Mouse (Mus musculus) kidney, embryonic 15.5 days (tissue): ENCODE data around the gene Pde10a. TPM values are rescaled to one million over a fixed set of nuclear protein-coding genes. Genes with fewer than 3 reads are reported as not detected.
A peak's percentile ranks its signal among the peaks of the same experiment; 100 is the strongest.

Experiments used
- ATAC-seq: fragments of 200-750 bp; cut with Nextera tagmentation; replicated peaks from 2 replicates; pipeline ENCODE4 v1.8.0; 2017; ENCODE audit warnings: moderate TSS enrichment; ENCODE audit not compliant: low FRiP score
- H3K27ac ChIP-seq: fragments of 300-500 bp; sonication (generic); 2 replicates; pipeline ENCODE4 v1.5.1; 2015; ENCODE audit warnings: mild to moderate bottlenecking, inconsistent platforms
- H3K27me3 ChIP-seq: fragments of 300-500 bp; sonication (generic); 2 replicates; pipeline ENCODE4 v1.6.1; 2015; ENCODE audit warnings: inconsistent platforms
- H3K36me3 ChIP-seq: fragments of 300-500 bp; sonication (generic); 2 replicates; pipeline ENCODE4 v1.6.1; 2015; ENCODE audit warnings: inconsistent platforms
- H3K4me1 ChIP-seq: fragments of 300-500 bp; sonication (generic); 2 replicates; pipeline ENCODE4 v1.6.1; 2015; ENCODE audit warnings: inconsistent platforms
- H3K4me2 ChIP-seq: fragments of 300-500 bp; sonication (generic); 2 replicates; pipeline ENCODE4 v1.6.1; 2015; ENCODE audit warnings: moderate library complexity, mild to moderate bottlenecking, inconsistent platforms
- H3K4me3 ChIP-seq: fragments of 300-500 bp; sonication (generic); replicated peaks from 2 replicates; pipeline ENCODE4 v1.5.1; 2015; ENCODE audit warnings: mild to moderate bottlenecking, inconsistent platforms
- H3K9ac ChIP-seq: fragments of 300-500 bp; sonication (generic); 2 replicates; pipeline ENCODE4 v1.6.1; 2015; ENCODE audit warnings: mild to moderate bottlenecking, inconsistent platforms
- H3K9me3 ChIP-seq: fragments of 300-500 bp; sonication (generic); replicated peaks from 2 replicates; pipeline ENCODE4 v1.6.1; 2016; ENCODE audit warnings: inconsistent platforms
- WGBS: fragments of 180-500 bp; shearing (Covaris S2); methylation state at CpG from one replicate; pipeline ENCODE4 v1.1.7; 2015; ENCODE audit warnings: mixed read lengths; 5-methylcytosine and 5-hydroxymethylcytosine counted together
- polyA plus RNA-seq: library from polyadenylated mRNA; unstranded; fragments of >200 nt; fragmentation: Nextera tagmentation; extraction: Ambion mirVana; gene quantifications from 2 replicates; pipeline ENCODE4 v1.2.1, GENCODE M21; 2015

Pde10a gene
- polyA plus RNA-seq, 1 experiment from 2014 or later, result 2.2 TPM

DNA sequence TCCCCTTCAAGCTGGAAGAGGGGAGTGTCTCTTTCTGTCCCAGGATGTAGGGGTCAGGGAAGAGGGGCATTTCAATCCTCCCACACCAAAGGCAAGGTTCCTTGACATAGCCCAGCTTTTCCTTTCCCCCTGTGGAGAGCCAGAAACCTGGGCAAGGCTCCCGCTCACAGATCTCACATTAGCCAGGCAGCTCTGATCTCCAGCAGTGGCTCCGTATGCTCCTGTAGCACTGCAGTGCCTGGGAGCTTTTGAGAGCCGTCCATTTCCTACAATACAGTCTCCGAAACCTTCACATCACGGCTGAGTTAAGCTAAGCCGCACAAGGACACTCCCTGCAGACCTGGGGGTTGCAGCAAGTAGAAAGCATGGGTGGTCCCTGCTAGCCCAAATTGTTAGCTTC, 29.0 kb downstream of the Pde10a start:
- WGBS, result 77% methylated on average over 6 of the region's 6 CpGs
- no peaks in the 10 kb centered on the region for H3K9me3 ChIP-seq
- no peaks in the 10 kb centered on the region for H3K36me3 ChIP-seq

DNA sequence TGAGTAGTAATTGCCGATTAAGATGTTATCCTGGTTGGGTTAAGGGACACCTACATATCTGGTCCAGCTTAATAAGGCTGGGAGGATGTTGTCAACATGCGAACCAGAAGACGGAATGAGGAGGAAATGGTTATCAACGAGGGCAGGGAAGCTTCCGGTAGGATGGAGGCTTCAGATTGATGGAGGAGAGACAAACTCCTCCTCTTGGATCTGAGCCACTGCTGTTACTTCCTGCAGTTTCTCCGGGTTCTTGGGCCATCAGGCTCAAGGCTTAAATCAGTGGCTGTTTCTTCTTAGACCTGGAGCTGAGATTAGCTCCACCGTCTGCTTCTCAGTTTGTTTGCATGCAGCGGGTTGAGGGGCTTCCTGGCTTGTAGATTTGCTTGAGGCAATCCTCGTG, 30.6 kb downstream of the Pde10a start:
- no peaks in the 10 kb centered on the region for H3K4me1 ChIP-seq
- no peaks in the 10 kb centered on the region for H3K9me3 ChIP-seq
- H3K36me3 ChIP-seq, result no peaks in the 10 kb centered on the region
- no peak overlapping the region for H3K9ac ChIP-seq
- no peak overlapping the region for H3K4me3 ChIP-seq
- no peak for ATAC-seq
- WGBS, result 77% methylated on average over 9 of the region's 9 CpGs
- H3K4me2 ChIP-seq, result no peak overlapping the region
- H3K27me3 ChIP-seq, result peaks cover 13% of the 10 kb centered on the region; the same call in 1 of the 2 replicates
- no peak overlapping the region for H3K27ac ChIP-seq

More for the DNA sequence above, 29.0 kb downstream of the Pde10a start:
- Histone ChIP-seq H3K4me2 (no peak overlapping the region), H3K27me3 (peaks cover 14% of the 10 kb centered on the region; the same call in 1 of the 2 replicates), H3K4me1 (no peaks in the 10 kb centered on the region), H3K27ac (no peak overlapping the region), H3K4me3 (no peak overlapping the region), H3K9ac (no peak overlapping the region)
- no peak for ATAC-seq

DNA sequence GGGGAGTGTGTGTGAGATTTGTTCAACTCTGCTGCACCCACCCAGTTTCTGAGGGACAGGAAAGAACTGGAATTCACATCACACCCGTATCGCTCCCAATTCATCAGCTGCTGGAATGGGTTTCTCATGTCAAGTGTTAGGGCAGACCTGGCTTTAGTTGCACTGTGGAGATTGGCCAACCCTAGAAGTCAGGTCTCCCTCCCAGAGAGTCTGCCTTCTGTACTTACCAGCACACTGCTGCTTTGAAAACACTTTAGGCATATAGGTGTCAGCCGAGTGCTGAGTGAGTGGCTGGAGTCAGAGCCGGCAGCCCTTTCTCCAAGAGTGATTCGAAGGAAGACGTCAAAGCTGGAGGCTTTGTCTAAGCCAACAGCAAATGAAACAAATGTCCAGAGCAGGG, 31.1 kb downstream of the Pde10a start:
- Histone ChIP-seq H3K36me3 (no peaks in the 10 kb centered on the region), H3K27ac (no peak overlapping the region), H3K9me3 (no peaks in the 10 kb centered on the region), H3K9ac (no peak overlapping the region), H3K27me3 (peaks cover 8% of the 10 kb centered on the region; the same call in 1 of the 2 replicates), H3K4me3 (no peak overlapping the region), H3K4me2 (no peak overlapping the region), H3K4me1 (no peaks in the 10 kb centered on the region)
- WGBS, result 71% methylated on average over 6 of the region's 6 CpGs
- no peak for ATAC-seq

DNA sequence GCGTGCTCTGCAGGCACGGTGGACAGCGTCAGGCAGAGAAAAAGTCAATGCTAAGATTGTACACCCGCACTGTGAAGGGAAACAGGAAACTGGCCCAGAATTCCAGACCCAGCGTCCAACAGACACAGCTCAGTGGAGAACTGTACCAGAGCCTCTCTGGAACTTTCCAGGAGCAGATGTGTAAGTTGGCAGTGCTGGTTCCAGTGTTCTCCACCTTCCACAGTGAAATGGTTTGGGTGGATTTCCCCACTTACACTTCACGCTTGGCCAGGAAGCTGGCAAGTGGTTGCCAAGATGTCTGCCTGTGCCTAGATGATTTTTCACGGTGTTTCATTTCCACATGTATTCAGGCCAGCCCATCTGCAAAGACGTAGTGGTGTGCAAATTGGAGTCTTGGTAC, 32.8 kb downstream of the Pde10a start:
- ATAC-seq, result no peak
- H3K36me3 ChIP-seq, result no peaks in the 10 kb centered on the region
- H3K4me1 ChIP-seq, result no peaks in the 10 kb centered on the region
- H3K27ac ChIP-seq, result no peak overlapping the region
- no peak overlapping the region for H3K4me2 ChIP-seq
- no peaks in the 10 kb centered on the region for H3K9me3 ChIP-seq
- no peak overlapping the region for H3K4me3 ChIP-seq
- H3K27me3 ChIP-seq, result 0 out of 2 replicates have a peak, but pooled peaks cover 4% of the 10 kb centered on the region
- WGBS, result 86% methylated on average over 8 of the region's 8 CpGs
- no peak overlapping the region for H3K9ac ChIP-seq

DNA sequence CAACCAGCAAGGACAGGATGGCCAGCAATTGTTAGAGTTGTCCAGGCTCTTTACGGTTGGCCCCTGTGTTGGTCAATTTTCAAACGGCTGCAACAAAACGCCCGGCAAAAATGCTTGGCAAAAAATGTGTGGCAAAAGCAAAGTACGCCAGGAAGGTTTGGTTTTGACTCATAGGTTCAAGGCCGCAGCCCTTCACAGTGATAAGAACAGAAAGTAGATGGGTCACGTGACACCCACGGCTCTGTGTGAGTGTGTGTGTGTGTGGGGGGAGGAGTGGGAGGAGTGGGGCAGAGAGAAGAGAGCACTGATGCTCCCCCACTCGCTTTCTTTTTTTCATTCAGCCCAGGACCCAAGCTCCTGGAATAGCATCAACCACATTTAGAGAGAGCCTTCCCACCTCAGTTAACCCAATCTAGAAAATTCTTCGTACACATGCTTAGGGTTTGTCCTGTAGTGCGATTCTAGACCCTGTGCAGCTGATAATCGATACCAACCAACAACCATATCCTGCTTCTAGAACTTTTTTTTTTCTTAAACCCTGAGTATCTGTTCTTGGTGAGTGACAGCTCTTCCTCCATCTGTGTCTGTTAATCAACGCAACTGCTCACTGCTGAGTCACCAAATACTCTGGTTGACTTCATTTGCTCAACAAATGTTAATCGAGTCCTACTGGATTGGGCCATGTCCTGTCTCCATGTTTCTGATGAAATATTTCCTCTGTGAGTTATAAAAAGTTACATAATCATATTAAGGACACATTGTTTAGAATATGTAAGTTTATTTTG, 37.1 kb downstream of the Pde10a start:
- no peak overlapping the region for H3K4me3 ChIP-seq
- no peaks in the 10 kb centered on the region for H3K4me1 ChIP-seq
- 0 out of 2 replicates have a peak, but pooled peaks cover 4% of the 10 kb centered on the region for H3K27me3 ChIP-seq
- H3K4me2 ChIP-seq, result no peak overlapping the region
- no peaks in the 10 kb centered on the region for H3K36me3 ChIP-seq
- no peaks in the 10 kb centered on the region for H3K9me3 ChIP-seq
- no peak overlapping the region for H3K27ac ChIP-seq
- no peak overlapping the region for H3K9ac ChIP-seq
- no peak for ATAC-seq
- 77% methylated on average over 14 of the region's 14 CpGs for WGBS

DNA sequence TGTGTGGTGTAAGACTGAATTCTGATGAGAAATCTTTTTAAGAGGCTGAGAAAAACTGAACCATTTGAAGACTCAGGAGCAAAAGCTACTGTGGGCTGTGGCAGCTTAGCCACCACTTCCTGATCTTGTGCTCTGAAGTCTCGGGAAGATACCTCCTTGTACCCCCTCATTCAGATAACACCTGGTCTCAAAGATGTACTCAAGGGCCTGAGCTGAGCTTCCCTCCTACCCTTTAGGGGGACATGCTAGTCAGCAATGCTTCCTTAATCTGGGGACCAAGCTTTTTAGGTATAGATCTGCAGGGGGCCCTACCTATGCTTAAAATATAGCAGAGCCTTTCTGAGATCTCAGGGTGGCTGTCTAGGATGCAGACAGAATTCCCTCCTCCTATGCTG, 37.7 kb downstream of the Pde10a start:
- ATAC-seq, result no peak

DNA sequence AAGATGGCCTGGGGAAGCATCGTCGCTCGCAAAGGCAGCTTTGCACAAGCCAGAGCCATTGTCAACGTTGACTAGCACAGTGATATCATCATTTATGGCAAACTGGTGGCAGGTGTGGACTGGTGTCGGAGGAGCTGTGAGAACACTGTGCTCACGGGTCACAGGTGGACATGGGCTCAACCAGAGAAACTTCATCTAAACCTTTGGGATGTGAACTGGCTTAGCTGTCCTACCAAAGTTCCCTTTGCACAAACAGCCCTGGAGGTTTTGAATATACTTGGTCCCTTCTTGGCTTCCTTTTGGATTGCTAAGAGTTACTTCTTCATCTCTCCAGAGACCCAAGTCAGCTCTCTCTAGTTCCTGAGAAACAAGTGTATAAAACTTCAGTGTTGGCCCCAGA, 41.7 kb downstream of the Pde10a start, which contains the start of gene Gm17087:
Gm17087 (minus strand) TSS at position 101 of the 400 bp plus-strand sequence.
- Histone ChIP-seq H3K9me3 (no peaks in the 10 kb centered on the region), H3K4me3 (no peak within 1 kb of the TSS), H3K4me2 (no peak within 1 kb of the TSS), H3K4me1 (no peaks in the 10 kb centered on the region), H3K27ac (no peak within 1 kb of the TSS), H3K9ac (no peak within 1 kb of the TSS), H3K36me3 (no peaks in the 10 kb centered on the region), H3K27me3 (no peaks in the 10 kb centered on the region)
- ATAC-seq, result no peak
- 87% methylated on average over 6 of the region's 6 CpGs for WGBS

More for the DNA sequence above, 37.7 kb downstream of the Pde10a start:
- H3K4me2 ChIP-seq, result no peak overlapping the region
- H3K9me3 ChIP-seq, result no peaks in the 10 kb centered on the region
- 64% methylated on average over 1 of the region's 1 CpGs for WGBS
- H3K27ac ChIP-seq, result no peak overlapping the region
- H3K9ac ChIP-seq, result no peak overlapping the region
- 0 out of 2 replicates have a peak, but pooled peaks cover 4% of the 10 kb centered on the region for H3K27me3 ChIP-seq
- H3K36me3 ChIP-seq, result no peaks in the 10 kb centered on the region
- H3K4me1 ChIP-seq, result no peaks in the 10 kb centered on the region
- no peak overlapping the region for H3K4me3 ChIP-seq

DNA sequence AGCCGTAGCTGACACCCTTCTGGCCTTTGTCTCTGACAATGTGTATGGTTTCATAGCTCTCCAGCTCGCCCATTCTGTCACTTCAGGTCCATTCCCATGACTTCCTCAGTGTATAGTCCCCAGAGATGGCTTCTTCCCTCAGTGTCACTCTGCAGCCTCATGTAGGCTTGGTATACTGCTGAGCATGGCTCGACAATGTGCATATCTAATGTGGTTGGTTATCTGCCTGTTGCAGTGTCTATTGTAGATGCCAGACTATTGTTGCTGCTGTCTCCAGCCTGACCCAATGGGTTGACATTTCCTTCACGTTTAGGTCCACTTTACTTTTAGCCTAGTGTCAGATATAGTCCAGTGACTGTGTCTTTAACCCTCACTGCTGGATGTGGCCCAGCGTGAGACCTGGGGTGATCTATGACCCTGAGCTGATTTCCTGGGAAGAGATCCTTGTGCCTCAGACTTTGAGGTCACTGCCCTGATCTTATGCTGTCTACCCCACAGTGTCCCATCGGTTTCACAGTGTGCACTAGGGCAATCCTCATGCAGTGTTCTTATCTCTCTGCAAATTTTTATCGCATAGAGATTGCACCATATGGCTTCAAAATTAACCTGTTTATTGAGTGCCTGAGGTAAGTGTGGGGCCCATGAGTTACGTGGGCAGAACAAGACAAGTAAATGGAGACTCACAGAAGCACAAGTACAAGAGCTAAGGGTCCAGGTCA, 48.5 kb downstream of the Pde10a start:
- WGBS, result 71% methylated on average over 8 of the region's 8 CpGs
- H3K27ac ChIP-seq, result no peak overlapping the region
- no peaks in the 10 kb centered on the region for H3K27me3 ChIP-seq
- H3K4me3 ChIP-seq, result no peak overlapping the region
- no peak for ATAC-seq
- H3K4me2 ChIP-seq, result no peak overlapping the region
- no peak overlapping the region for H3K9ac ChIP-seq
- H3K36me3 ChIP-seq, result no peaks in the 10 kb centered on the region
- H3K4me1 ChIP-seq, result peaks cover 6% of the 10 kb centered on the region; the same call in 1 of the 2 replicates
- H3K9me3 ChIP-seq, result no peaks in the 10 kb centered on the region

DNA sequence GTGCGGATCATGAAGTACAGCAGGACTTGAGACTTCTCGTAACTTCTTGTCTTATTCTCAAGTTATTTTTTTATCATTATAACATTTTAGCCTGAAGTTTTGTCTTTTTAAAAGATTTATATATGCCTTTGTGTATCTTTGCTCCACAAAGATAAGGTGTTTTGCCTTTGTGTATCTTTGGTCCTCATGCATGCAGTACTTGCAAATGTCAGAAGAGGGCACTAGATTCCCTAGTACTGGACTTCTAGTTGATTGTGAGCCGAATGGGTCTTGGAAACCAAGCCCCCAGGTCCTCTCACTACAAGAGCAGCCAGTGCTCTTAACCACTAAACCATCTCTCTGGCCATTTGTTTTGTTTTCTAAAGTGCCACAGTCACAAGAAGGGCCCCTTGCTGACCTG, 55.2 kb downstream of the Pde10a start:
- H3K4me2 ChIP-seq, result no peak overlapping the region
- no peak overlapping the region for H3K9ac ChIP-seq
- ATAC-seq, result no peak
- H3K27me3 ChIP-seq, result no peaks in the 10 kb centered on the region
- H3K4me3 ChIP-seq, result no peak overlapping the region
- no peak overlapping the region for H3K27ac ChIP-seq
- peaks cover 15% of the 10 kb centered on the region; the same call in 1 of the 2 replicates for H3K4me1 ChIP-seq
- no peaks in the 10 kb centered on the region for H3K9me3 ChIP-seq
- WGBS, result 68% methylated on average over 3 of the region's 3 CpGs
- H3K36me3 ChIP-seq, result no peaks in the 10 kb centered on the region

DNA sequence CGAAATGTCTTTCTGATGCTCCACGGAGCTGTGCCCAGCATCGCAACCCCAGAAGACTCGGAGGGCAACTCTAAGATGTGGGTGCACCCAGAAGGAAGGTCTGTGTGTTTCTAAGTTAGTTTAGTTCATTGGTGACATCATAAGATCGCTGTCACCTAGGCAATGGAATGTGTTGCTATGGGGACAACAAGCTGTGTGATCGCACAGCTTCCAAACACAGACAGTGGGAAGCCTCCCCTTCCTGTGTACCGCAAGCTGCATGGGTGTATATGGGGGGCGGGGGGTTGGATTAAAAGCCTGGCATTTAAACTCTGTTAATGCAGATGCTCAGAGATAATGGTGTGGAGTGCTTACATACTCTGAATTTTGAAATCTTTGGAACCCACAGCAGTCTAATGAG, 56.4 kb downstream of the Pde10a start:
- Histone ChIP-seq H3K4me3 (no peak overlapping the region), H3K27me3 (no peaks in the 10 kb centered on the region), H3K4me1 (peaks cover 15% of the 10 kb centered on the region; the same call in 1 of the 2 replicates), H3K9me3 (no peaks in the 10 kb centered on the region), H3K36me3 (no peaks in the 10 kb centered on the region), H3K4me2 (no peak overlapping the region), H3K27ac (no peak overlapping the region), H3K9ac (no peak overlapping the region)
- WGBS, result 84% methylated on average over 8 of the region's 8 CpGs
- ATAC-seq, result no peak

DNA sequence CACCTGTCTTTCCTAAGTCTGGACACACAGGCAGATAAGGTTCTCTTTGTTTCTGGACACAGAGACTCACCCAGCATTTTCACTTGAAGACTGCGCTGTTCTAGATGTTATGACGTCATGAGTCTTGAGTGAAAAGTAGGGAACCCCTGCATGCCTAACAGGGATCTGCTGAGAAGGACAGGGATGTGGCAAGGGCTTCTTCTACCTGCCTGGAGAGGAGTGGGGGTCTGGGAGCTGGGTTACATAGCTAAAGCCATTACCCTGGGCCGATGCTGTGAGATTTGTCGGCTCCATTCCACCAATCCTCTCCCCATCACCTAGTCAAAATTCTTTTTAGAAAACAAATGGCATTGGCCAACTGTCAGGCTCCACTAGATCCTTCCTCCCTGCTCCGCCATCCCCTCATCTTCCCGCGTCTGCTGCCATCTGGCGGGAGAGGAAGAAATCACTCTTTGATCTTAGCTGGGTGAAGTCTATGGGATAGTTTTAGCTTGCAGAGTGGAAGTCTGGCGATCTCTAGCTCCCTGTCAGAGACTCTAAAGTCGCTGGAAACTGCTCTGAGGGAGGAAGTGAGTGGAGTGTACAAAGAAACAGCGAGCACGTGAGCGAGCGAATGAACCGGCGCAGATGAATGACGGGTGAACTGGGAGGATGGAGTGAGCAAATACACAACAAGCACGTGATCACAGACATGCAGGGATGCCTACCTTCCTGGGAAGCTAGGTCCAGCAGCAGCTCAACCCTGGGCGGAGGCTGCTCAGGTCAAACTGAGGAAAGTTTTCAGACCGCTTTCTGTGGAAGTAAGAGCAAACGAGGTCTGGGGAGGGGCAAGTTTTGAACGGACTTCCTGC, 67.5 kb downstream of the Pde10a start:
- Histone ChIP-seq H3K4me2 (peak overlapping the region; percentile 55), H3K27me3 (peaks cover 36% of the 10 kb centered on the region), H3K4me3 (peak overlapping the region; percentile 22), H3K9ac (no peak overlapping the region), H3K36me3 (no peaks in the 10 kb centered on the region), H3K4me1 (peaks cover 5% of the 10 kb centered on the region; the same call in 1 of the 2 replicates), H3K9me3 (no peaks in the 10 kb centered on the region), H3K27ac (no peak overlapping the region)
- 0 out of 2 replicates have a peak, but pooled peaks have one; percentile 29 for ATAC-seq
- WGBS, result 15% methylated on average over 22 of the region's 22 CpGs
